Mouse (Mus musculus) adrenal gland (tissue): Measurements from ENCODE around the gene Apbb1.

Experiments used
- intact Hi-C: fragments of 180-260 bp; cut with DNase I; formaldehyde crosslinking; loops from one replicate; pipeline ENCODE4 v1.15.1; 2025
- long read RNA-seq, 2 experiments: library from polyadenylated mRNA; unstranded; transcript quantifications; one replicate each; pipeline ENCODE4 v2.0.0; 2020; ENCODE audit warnings: borderline replicate concordance in 1 of 2; ENCODE audit not compliant: insufficient replicate concordance in 1 of 2

The Apbb1 gene
- long read RNA-seq, experiment 1, transcript Apbb1-214 (14 exons, 2,878 nt): major isoform, 6 of 19 reads
- long read RNA-seq, experiment 1, partial matches to known transcripts: 2 of 19 reads
- long read RNA-seq, experiment 1, other reads (novel, unspliced or antisense): 11 of 19 reads
- long read RNA-seq, experiment 2, partial matches to known transcripts: 4 of 20 reads
- long read RNA-seq, experiment 2, other reads (novel, unspliced or antisense): 14 of 20 reads

GRCm38 (mm10) chr7:105581094-105581703 lies at the start of gene Apbb1:
Apbb1 (minus strand) TSS chr7:105581653.
- intact Hi-C loops: no loop called here

- intact Hi-C loops: no loop called here
These were observed 47.2 kb upstream of the Apbb1 start for GRCm38 (mm10) chr7:105628633-105629032.

- intact Hi-C loops: no loop called here
These were observed 43.9 kb upstream of the Apbb1 start for GRCm38 (mm10) chr7:105625397-105625796.

- intact Hi-C loops: no loop called here
These were observed 40.3 kb upstream of the Apbb1 start for GRCm38 (mm10) chr7:105621646-105622292.

GRCm38 (mm10) chr7:105621053-105621452 lies 39.6 kb upstream of the Apbb1 start:
- intact Hi-C loops: no loop called here

GRCm38 (mm10) chr7:105619701-105620100 lies 38.2 kb upstream of the Apbb1 start:
- intact Hi-C loops: no loop called here

GRCm38 (mm10) chr7:105617810-105618209 lies 36.4 kb upstream of the Apbb1 start:
- intact Hi-C loops: no loop called here

- intact Hi-C loops: no loop called here
These were observed 35.1 kb upstream of the Apbb1 start for GRCm38 (mm10) chr7:105616561-105616960.

GRCm38 (mm10) chr7:105615720-105616119 lies 34.3 kb upstream of the Apbb1 start:
- intact Hi-C loops: no loop called here

- intact Hi-C loops: no loop called here
These were observed 32.9 kb upstream of the Apbb1 start for GRCm38 (mm10) chr7:105614400-105614799.

- intact Hi-C loops: no loop called here
These were observed 30.3 kb upstream of the Apbb1 start for GRCm38 (mm10) chr7:105611767-105612166.

GRCm38 (mm10) chr7:105608467-105608866 lies 27.0 kb upstream of the Apbb1 start:
- intact Hi-C loops: no loop called here

- intact Hi-C loops: loop anchor here (1.0 to 5.0 kb wide), 2 partner anchors 51 to 69 kb away; partner anchors contain the start of gene Smpd1
These were observed 21.6 kb upstream of the Apbb1 start for GRCm38 (mm10) chr7:105602860-105603623.

- intact Hi-C loops: no loop called here
These were observed 8.6 kb upstream of the Apbb1 start for GRCm38 (mm10) chr7:105590097-105590496.

- intact Hi-C loops: no loop called here
These were observed 7.0 kb upstream of the Apbb1 start for GRCm38 (mm10) chr7:105588325-105588912.

- intact Hi-C loops: no loop called here
These were observed 506 bp upstream of the Apbb1 start for GRCm38 (mm10) chr7:105581959-105582358.

- intact Hi-C loops: no loop called here
These were observed 795 bp downstream of the Apbb1 start for GRCm38 (mm10) chr7:105580627-105581089.

GRCm38 (mm10) chr7:105578481-105578880 lies 3.0 kb downstream of the Apbb1 start:
- intact Hi-C loops: no loop called here

GRCm38 (mm10) chr7:105577377-105577871 lies 4.0 kb downstream of the Apbb1 start:
- intact Hi-C loops: no loop called here

- intact Hi-C loops: no loop called here
These were observed 5.2 kb downstream of the Apbb1 start for GRCm38 (mm10) chr7:105576166-105576748.

GRCm38 (mm10) chr7:105574537-105574936 lies 6.9 kb downstream of the Apbb1 start:
- intact Hi-C loops: no loop called here
